Mouse (Mus musculus): ENCODE measurements around the gene Btbd1.

GRCm38 (mm10) chr7:81860071-81860470, 30.8 kb upstream of the Btbd1 start:
- TF ChIP-seq GATA1 (IDR thresholded peaks at IDR 0.05; ENCODE audit: borderline replicate concordance, low read length) (no peak), TAL1 (conservative IDR thresholded peaks at IDR 0.05; ENCODE audit: low read depth, low read length) (no peak), CTCF (IDR thresholded peaks at IDR 0.05; ENCODE audit: low read depth, low read length) (no peak), GATA2 (IDR thresholded peaks at IDR 0.05; ENCODE audit: borderline replicate concordance, low read depth, low read length) (no peak), POLR2AphosphoS5 (IDR thresholded peaks at IDR 0.05; ENCODE audit: insufficient replicate concordance, low read depth, low read length) (no peak)
